Mouse (Mus musculus) liver, embryonic 14.5 days (tissue): ENCODE measurements around the gene Stx11. TPM values are rescaled to one million over a fixed set of nuclear protein-coding genes. Genes with fewer than 3 reads are reported as not detected.

ENCODE experiments used
- ATAC-seq: fragments of 200-750 bp; cut with Nextera tagmentation; 2 replicates; pipeline ENCODE4 v1.8.0; 2017; ENCODE audit warnings: moderate number of reproducible peaks, mild to moderate bottlenecking, moderate library complexity; ENCODE audit not compliant: insufficient read depth
- DNase-seq, 3 experiments: peaks; one replicate each; pipeline ENCODE4 v3.0.0-alpha.2; 2012 to 2013; ENCODE audit warnings: low read depth in 3 of 3, low spot score in 3 of 3
- H3K27ac ChIP-seq: fragments of 300-500 bp; sonication (generic); 2 replicates; pipeline ENCODE4 v1.5.1; 2014; ENCODE audit warnings: moderate library complexity, mild to moderate bottlenecking, control low read depth, inconsistent platforms
- H3K27me3 ChIP-seq: fragments of 300-500 bp; sonication (generic); 2 replicates; pipeline ENCODE4 v1.6.1; 2014; ENCODE audit warnings: mild to moderate bottlenecking, low read length, moderate library complexity; ENCODE audit not compliant: control insufficient read depth, insufficient read depth
- H3K36me3 ChIP-seq: fragments of 300-500 bp; sonication (generic); replicated peaks from 2 replicates; pipeline ENCODE4 v1.6.1; 2014; ENCODE audit warnings: low read depth; ENCODE audit not compliant: control insufficient read depth, insufficient read depth
- H3K4me1 ChIP-seq, 2 experiments: fragments of 200-500 bp in 1 of 2; fragments of 300-500 bp in 1 of 2; sonication (generic) in 1 of 2; replicated peaks; 2 replicates each; pipeline ENCODE4 v1.6.1; 2012 to 2014; ENCODE audit warnings: antibody characterized with exemption in 1 of 2, inconsistent platforms in 1 of 2, low read length in 1 of 2; ENCODE audit not compliant: control insufficient read depth in 2 of 2, insufficient read depth in 2 of 2
- H3K4me2 ChIP-seq: fragments of 300-500 bp; sonication (generic); 2 replicates; pipeline ENCODE4 v1.6.1; 2014; ENCODE audit warnings: low read depth, mild to moderate bottlenecking, control low read depth, moderate library complexity
- H3K4me3 ChIP-seq, 2 experiments: fragments of 200-500 bp in 1 of 2; fragments of 300-500 bp in 1 of 2; sonication (generic) in 1 of 2; 2 replicates each; pipeline ENCODE4 v1.5.1; 2012 to 2014; ENCODE audit warnings: low read depth in 2 of 2, low read length in 2 of 2, mild to moderate bottlenecking in 2 of 2, control low read depth in 1 of 2, inconsistent platforms in 1 of 2, moderate library complexity in 1 of 2; ENCODE audit not compliant: insufficient read depth in 1 of 2
- H3K9ac ChIP-seq: fragments of 300-500 bp; sonication (generic); replicated peaks from 2 replicates; pipeline ENCODE4 v1.6.1; 2014; ENCODE audit warnings: mild to moderate bottlenecking, control low read depth, moderate library complexity
- H3K9me3 ChIP-seq: fragments of 300-500 bp; sonication (generic); 2 replicates; pipeline ENCODE4 v1.6.1; 2016; ENCODE audit warnings: low read length, mixed read lengths; ENCODE audit not compliant: control insufficient read depth
- CTCF ChIP-seq: IDR thresholded peaks from 2 replicates; pipeline ENCODE4 v1.5.1; 2016; ENCODE audit warnings: antibody characterized with exemption, low read depth, control low read depth
- EP300 ChIP-seq: IDR thresholded peaks from 2 replicates; pipeline ENCODE4 v1.6.1; 2016; ENCODE audit warnings: antibody characterized with exemption, low read depth
- WGBS: fragments of 180-500 bp; shearing (Covaris S2); extraction: QIAGEN DNeasy Blood & Tissue Kit; methylation state at CpG from one replicate; pipeline ENCODE4 v1.1.7; 2014; ENCODE audit not compliant: insufficient replicate concordance; 5-methylcytosine and 5-hydroxymethylcytosine counted together
- polyA plus RNA-seq, 2 experiments: library from polyadenylated mRNA; depleted of rRNA in 1 of 2; stranded (reverse) in 1 of 2; unstranded in 1 of 2; fragments of >200 nt; fragmentation: Nextera tagmentation in 1 of 2; extraction: Ambion mirVana in 1 of 2; gene quantifications; 2 replicates each; pipeline versions ENCODE4 v1.2.1 to v1.2.3; 2012 to 2014

The Stx11 gene
- polyA plus RNA-seq, 2 experiments: 5.7 to 13.1 TPM

DNA sequence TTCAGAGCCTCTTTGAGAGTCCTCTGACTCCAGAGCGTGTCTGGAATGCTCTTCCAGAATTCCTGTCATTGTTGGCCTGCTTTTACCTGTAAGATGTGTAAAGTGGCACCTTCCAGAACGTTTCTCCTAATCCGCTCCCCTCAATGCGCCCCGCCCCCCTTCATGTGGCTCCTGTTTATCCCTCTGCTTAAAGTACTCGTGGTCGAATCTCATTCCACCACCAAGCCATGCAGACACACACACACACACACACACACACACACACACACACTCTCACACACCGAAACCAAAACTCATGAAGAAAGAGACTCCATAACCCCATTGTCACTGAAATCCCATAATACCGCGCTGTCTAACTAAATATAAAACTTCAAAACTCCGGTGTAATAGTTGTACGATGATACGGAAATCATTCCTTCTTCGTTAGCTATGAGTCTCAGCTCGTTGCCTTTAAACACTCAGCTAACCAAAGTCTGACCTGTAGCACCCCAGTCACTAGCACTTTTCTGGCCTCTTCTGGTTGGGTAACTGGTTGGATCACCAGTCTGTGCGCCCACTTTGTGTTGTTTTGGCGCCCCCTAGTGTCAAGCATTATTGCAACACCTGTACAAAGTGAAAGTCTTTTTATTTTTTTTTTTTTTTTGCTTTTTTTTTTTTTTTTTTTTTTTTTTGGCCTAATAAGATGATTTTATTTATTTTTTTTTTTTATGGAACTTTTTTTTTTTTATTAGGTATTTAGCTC lies 32.8 kb upstream of the Stx11 start:
- no peaks in the 10 kb centered on the region for H3K27me3 ChIP-seq
- no peak overlapping the region for H3K9ac ChIP-seq
- peak; percentile 64 to 75 (median 72) for DNase-seq
- WGBS: 41% methylated on average over 17 of the region's 17 CpGs
- no peaks in the 10 kb centered on the region for H3K36me3 ChIP-seq
- H3K9me3 ChIP-seq: no peaks in the 10 kb centered on the region
- no peak overlapping the region for H3K27ac ChIP-seq
- H3K4me2 ChIP-seq: no peak overlapping the region
- 0 out of 4 replicates have a peak, but pooled peaks cover 0 to 2% of the 10 kb centered on the region in 2 experiments for H3K4me1 ChIP-seq
- peak; percentile 68; the same call in 1 of the 2 replicates for ATAC-seq
- no peak overlapping the region for H3K4me3 ChIP-seq
- TF ChIP-seq EP300: no peak
- TF ChIP-seq CTCF: peak; percentile 87

DNA sequence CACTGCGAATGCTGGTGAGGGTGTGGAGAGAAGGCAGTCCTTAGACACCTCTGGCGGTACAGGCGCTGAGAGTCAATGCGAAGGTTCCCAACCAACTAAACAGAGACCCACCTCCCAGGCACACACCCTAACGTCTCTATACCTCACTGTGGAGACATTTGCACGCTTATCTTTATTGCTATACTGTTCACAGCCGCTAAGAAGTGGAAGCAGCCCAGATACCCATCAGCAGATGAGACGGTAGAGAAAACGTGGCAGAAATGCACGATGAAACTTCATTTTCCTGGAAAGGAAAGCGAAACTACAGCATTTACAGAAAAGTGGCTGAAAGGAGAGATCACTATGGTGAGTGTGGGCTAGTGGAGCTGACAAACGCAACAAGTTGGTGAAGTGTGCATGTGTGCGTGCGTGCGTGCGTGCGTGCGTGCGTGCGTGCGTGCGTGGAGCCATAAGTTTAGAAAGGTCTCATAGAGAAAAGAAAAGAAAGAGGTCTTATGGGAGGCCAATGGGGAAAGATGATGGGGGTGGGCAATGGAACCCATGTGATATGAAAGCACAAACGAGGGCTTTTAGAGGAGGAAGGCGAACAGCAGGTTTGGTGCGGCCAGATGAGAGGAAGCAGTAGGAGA lies 29.4 kb upstream of the Stx11 start:
- H3K9ac ChIP-seq: no peak overlapping the region
- TF ChIP-seq CTCF (no peak), EP300 (no peak)
- no peaks in the 10 kb centered on the region for H3K36me3 ChIP-seq
- DNase-seq (no peak), ATAC-seq (no peak)
- WGBS: 59% methylated on average over 25 of the region's 25 CpGs
- H3K4me2 ChIP-seq: no peak overlapping the region
- no peaks in the 10 kb centered on the region for H3K9me3 ChIP-seq
- H3K4me1 ChIP-seq: 0 out of 4 replicates have a peak, but pooled peaks cover 0 to 2% of the 10 kb centered on the region in 2 experiments
- no peak overlapping the region for H3K27ac ChIP-seq
- H3K4me3 ChIP-seq: no peak overlapping the region
- H3K27me3 ChIP-seq: no peaks in the 10 kb centered on the region

DNA sequence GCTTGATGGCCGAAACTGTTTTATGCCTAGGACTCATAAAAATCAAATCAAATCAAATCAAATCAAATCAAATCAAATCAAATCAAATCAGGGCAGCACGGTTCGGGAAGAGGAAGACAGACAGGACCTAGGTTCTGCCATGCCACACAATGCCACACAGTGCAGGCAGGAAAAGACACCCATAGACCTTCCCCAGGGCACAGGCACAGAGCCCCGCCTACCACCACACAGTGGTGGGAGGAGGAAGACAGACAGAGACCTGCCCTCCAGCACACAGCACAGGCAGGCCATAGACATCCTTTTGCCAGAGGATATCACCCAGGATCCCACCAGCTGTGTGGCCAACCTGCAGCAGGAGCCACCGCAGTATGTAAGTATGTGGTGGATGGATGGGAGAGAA lies 27.9 kb upstream of the Stx11 start:
- TF ChIP-seq EP300 (no peak), CTCF (no peak)
- no peak overlapping the region for H3K27ac ChIP-seq
- H3K36me3 ChIP-seq: no peaks in the 10 kb centered on the region
- DNase-seq (no peak), ATAC-seq (no peak)
- peaks cover 0 to 6% of the 10 kb centered on the region in 2 experiments; a peak in 2 of 4 replicates for H3K4me1 ChIP-seq
- no peak overlapping the region for H3K4me3 ChIP-seq
- WGBS: 58% methylated on average over 5 of the region's 5 CpGs
- H3K4me2 ChIP-seq: no peak overlapping the region
- H3K9ac ChIP-seq: no peak overlapping the region
- no peaks in the 10 kb centered on the region for H3K27me3 ChIP-seq
- H3K9me3 ChIP-seq: no peaks in the 10 kb centered on the region

- TF ChIP-seq EP300 (no peak), CTCF (peak; percentile 26; the same call in 1 of the 2 replicates)
- Histone ChIP-seq H3K9me3 (no peaks in the 10 kb centered on the region), H3K27me3 (no peaks in the 10 kb centered on the region), H3K4me1 (peaks cover 0 to 6% of the 10 kb centered on the region in 2 experiments; a peak in 3 of 4 replicates), H3K4me3 (no peak overlapping the region), H3K4me2 (no peak overlapping the region), H3K27ac (no peak overlapping the region), H3K36me3 (no peaks in the 10 kb centered on the region), H3K9ac (no peak overlapping the region)
- ATAC-seq: peak; percentile 60; the same call in 1 of the 2 replicates
- no peak for DNase-seq
- 2% methylated on average over 4 of the region's 4 CpGs for WGBS
Measured at GRCm38 (mm10) chr10:12986943-12987342, 22.8 kb upstream of the Stx11 start.

GRCm38 (mm10) chr10:12986485-12986884 lies 22.4 kb upstream of the Stx11 start:
- DNase-seq (no peak), ATAC-seq (no peak)
- TF ChIP-seq EP300: peak; percentile 30; the same call in 1 of the 2 replicates
- TF ChIP-seq CTCF: no peak

More at GRCm38 (mm10) chr10:12986485-12986884, 22.4 kb upstream of the Stx11 start:
- H3K27ac ChIP-seq: no peak overlapping the region
- no peak overlapping the region for H3K4me3 ChIP-seq
- 35% methylated on average over 5 of the region's 5 CpGs for WGBS
- no peaks in the 10 kb centered on the region for H3K36me3 ChIP-seq
- H3K9ac ChIP-seq: no peak overlapping the region
- H3K4me1 ChIP-seq: peaks cover 0 to 6% of the 10 kb centered on the region in 2 experiments; a peak in 3 of 4 replicates
- H3K27me3 ChIP-seq: no peaks in the 10 kb centered on the region
- H3K4me2 ChIP-seq: no peak overlapping the region
- no peaks in the 10 kb centered on the region for H3K9me3 ChIP-seq
